Mouse (Mus musculus): ENCODE measurements around the gene Rgs3.

DNA sequence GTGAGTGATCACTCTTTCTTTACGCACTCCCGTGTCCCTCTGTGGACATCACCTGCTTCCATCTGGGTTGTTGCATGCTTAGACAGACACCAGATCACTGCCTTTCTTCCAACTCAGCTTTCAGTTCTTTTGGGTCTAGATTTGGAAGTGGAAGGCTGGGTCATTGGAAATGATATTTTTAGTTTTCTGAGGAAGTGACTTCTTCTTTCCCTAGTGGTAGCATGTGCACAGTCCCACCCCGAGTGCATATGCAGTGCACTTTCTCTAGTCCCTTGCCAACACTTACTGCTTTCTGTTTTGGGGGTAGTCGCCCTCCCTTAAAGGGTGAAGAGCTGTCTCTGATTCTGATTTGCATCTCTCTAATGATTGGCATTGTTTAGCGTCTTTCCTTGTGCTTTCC, 170.3 kb downstream of the Rgs3 start:
- no peak for TF ChIP-seq CTCF (IDR thresholded peaks at IDR 0.05; ENCODE audit: low read depth, low read length)
- TF ChIP-seq POLR2A (IDR thresholded peaks at IDR 0.05; ENCODE audit: borderline replicate concordance, low read depth, low read length): no peak
